Mouse (Mus musculus) mature B cell (primary cell): ENCODE data around the gene Fbxl13.

Experiments
- in situ Hi-C: fragments of 300-500 bp; cut with MboI; formaldehyde crosslinking; loops from 2 replicates; pipeline ENCODE4 v1.14.3; 2019

Gene Fbxl13

GRCm38 (mm10) chr5:21526835-21527485 is 118.5 kb downstream of the Fbxl13 start:
- in situ Hi-C loops = no loop called here

GRCm38 (mm10) chr5:21519166-21519565 is 126.3 kb downstream of the Fbxl13 start:
- in situ Hi-C loops = no loop called here

GRCm38 (mm10) chr5:21518207-21518606 is 127.2 kb downstream of the Fbxl13 start:
- in situ Hi-C loops = no loop called here

- in situ Hi-C loops = no loop called here
Measured at GRCm38 (mm10) chr5:21517562-21517961, 127.9 kb downstream of the Fbxl13 start.

- in situ Hi-C loops = no loop called here
Measured at GRCm38 (mm10) chr5:21513363-21513762, 132.1 kb downstream of the Fbxl13 start.

- in situ Hi-C loops = no loop called here
Measured at GRCm38 (mm10) chr5:21509801-21510200, 135.6 kb downstream of the Fbxl13 start.

GRCm38 (mm10) chr5:21506887-21507286 is 138.5 kb downstream of the Fbxl13 start:
- in situ Hi-C loops = no loop called here

- in situ Hi-C loops = no loop called here
Measured at GRCm38 (mm10) chr5:21505159-21505558, 140.3 kb downstream of the Fbxl13 start.

- in situ Hi-C loops = no loop called here
Measured at GRCm38 (mm10) chr5:21502936-21503610, 142.4 kb downstream of the Fbxl13 start.

GRCm38 (mm10) chr5:21500941-21501340 is 144.5 kb downstream of the Fbxl13 start:
- in situ Hi-C loops = no loop called here

- in situ Hi-C loops = no loop called here
Measured at GRCm38 (mm10) chr5:21500133-21500532, 145.3 kb downstream of the Fbxl13 start.

GRCm38 (mm10) chr5:21498925-21499324 is 146.5 kb downstream of the Fbxl13 start:
- in situ Hi-C loops = no loop called here

- in situ Hi-C loops = no loop called here
Measured at GRCm38 (mm10) chr5:21498490-21498889, 146.9 kb downstream of the Fbxl13 start.

GRCm38 (mm10) chr5:21496881-21497280 is 148.6 kb downstream of the Fbxl13 start:
- in situ Hi-C loops = no loop called here

- in situ Hi-C loops = no loop called here
Measured at GRCm38 (mm10) chr5:21496321-21496720, 149.1 kb downstream of the Fbxl13 start.

- in situ Hi-C loops = no loop called here
Measured at GRCm38 (mm10) chr5:21494781-21495180, 150.7 kb downstream of the Fbxl13 start.

GRCm38 (mm10) chr5:21493294-21493999 is 152.0 kb downstream of the Fbxl13 start:
- in situ Hi-C loops = no loop called here

GRCm38 (mm10) chr5:21492213-21492612 is 153.2 kb downstream of the Fbxl13 start:
- in situ Hi-C loops = no loop called here

GRCm38 (mm10) chr5:21491469-21491868 is 154.0 kb downstream of the Fbxl13 start:
- in situ Hi-C loops = no loop called here

- in situ Hi-C loops = no loop called here
Measured at GRCm38 (mm10) chr5:21489135-21489534, 156.3 kb downstream of the Fbxl13 start.

- in situ Hi-C loops = no loop called here
Measured at GRCm38 (mm10) chr5:21488506-21488905, 156.9 kb downstream of the Fbxl13 start.

- in situ Hi-C loops = no loop called here
Measured at GRCm38 (mm10) chr5:21487716-21488115, 157.7 kb downstream of the Fbxl13 start.

GRCm38 (mm10) chr5:21487306-21487705 is 158.1 kb downstream of the Fbxl13 start:
- in situ Hi-C loops = no loop called here
